Mouse (Mus musculus) midbrain, embryonic 15.5 days (tissue): ENCODE data around the gene Dusp12. TPM values are rescaled to one million over a fixed set of nuclear protein-coding genes. Genes with fewer than 3 reads are reported as not detected.

Source experiments
- ATAC-seq: fragments of 200-750 bp; cut with Nextera tagmentation; replicated peaks from 2 replicates; pipeline ENCODE4 v1.8.0; 2017; ENCODE audit warnings: moderate TSS enrichment
- H3K27ac ChIP-seq: fragments of 300-500 bp; sonication (generic); 2 replicates; pipeline ENCODE4 v1.5.1; 2015; ENCODE audit warnings: mild to moderate bottlenecking, inconsistent platforms
- H3K27me3 ChIP-seq: fragments of 300-500 bp; sonication (generic); replicated peaks from 2 replicates; pipeline ENCODE4 v1.6.1; 2015; ENCODE audit warnings: inconsistent platforms
- H3K36me3 ChIP-seq: fragments of 300-500 bp; sonication (generic); replicated peaks from 2 replicates; pipeline ENCODE4 v1.6.1; 2015; ENCODE audit warnings: inconsistent platforms
- H3K4me1 ChIP-seq: fragments of 300-500 bp; sonication (generic); 2 replicates; pipeline ENCODE4 v1.6.1; 2015; ENCODE audit warnings: inconsistent platforms
- H3K4me2 ChIP-seq: fragments of 300-500 bp; sonication (generic); 2 replicates; pipeline ENCODE4 v1.6.1; 2015; ENCODE audit warnings: inconsistent platforms, mild to moderate bottlenecking, moderate library complexity
- H3K4me3 ChIP-seq: fragments of 300-500 bp; sonication (generic); 2 replicates; pipeline ENCODE4 v1.5.1; 2015; ENCODE audit warnings: mild to moderate bottlenecking, inconsistent platforms
- H3K9ac ChIP-seq: fragments of 300-500 bp; sonication (generic); 2 replicates; pipeline ENCODE4 v1.6.1; 2015; ENCODE audit warnings: mild to moderate bottlenecking, inconsistent platforms
- H3K9me3 ChIP-seq: fragments of 300-500 bp; sonication (generic); 2 replicates; pipeline ENCODE4 v1.6.1; 2016; ENCODE audit warnings: inconsistent platforms
- WGBS: fragments of 180-500 bp; shearing (Covaris S2); methylation state at CpG from one replicate; pipeline ENCODE4 v1.1.7; 2015; ENCODE audit warnings: mixed read lengths; 5-methylcytosine and 5-hydroxymethylcytosine counted together
- polyA plus RNA-seq: library from polyadenylated mRNA; unstranded; fragments of >200 nt; fragmentation: Nextera tagmentation; extraction: Ambion mirVana; gene quantifications from 2 replicates; pipeline ENCODE4 v1.2.1, GENCODE M21; 2015

Dusp12 gene
- polyA plus RNA-seq, 1 experiment from 2014 or later = 54.0 TPM

GRCm38 (mm10) chr1:170853604-170854003 lies 31.7 kb downstream of the Dusp12 start:
- H3K4me1 ChIP-seq = no peaks in the 10 kb centered on the region
- WGBS = 95% methylated on average over 3 of the region's 3 CpGs
- no peak overlapping the region for H3K4me3 ChIP-seq
- H3K27me3 ChIP-seq = no peaks in the 10 kb centered on the region
- no peaks in the 10 kb centered on the region for H3K9me3 ChIP-seq
- peaks cover 4% of the 10 kb centered on the region for H3K36me3 ChIP-seq
- no peak for ATAC-seq
- H3K27ac ChIP-seq = no peak overlapping the region
- H3K9ac ChIP-seq = no peak overlapping the region
- no peak overlapping the region for H3K4me2 ChIP-seq

DNA sequence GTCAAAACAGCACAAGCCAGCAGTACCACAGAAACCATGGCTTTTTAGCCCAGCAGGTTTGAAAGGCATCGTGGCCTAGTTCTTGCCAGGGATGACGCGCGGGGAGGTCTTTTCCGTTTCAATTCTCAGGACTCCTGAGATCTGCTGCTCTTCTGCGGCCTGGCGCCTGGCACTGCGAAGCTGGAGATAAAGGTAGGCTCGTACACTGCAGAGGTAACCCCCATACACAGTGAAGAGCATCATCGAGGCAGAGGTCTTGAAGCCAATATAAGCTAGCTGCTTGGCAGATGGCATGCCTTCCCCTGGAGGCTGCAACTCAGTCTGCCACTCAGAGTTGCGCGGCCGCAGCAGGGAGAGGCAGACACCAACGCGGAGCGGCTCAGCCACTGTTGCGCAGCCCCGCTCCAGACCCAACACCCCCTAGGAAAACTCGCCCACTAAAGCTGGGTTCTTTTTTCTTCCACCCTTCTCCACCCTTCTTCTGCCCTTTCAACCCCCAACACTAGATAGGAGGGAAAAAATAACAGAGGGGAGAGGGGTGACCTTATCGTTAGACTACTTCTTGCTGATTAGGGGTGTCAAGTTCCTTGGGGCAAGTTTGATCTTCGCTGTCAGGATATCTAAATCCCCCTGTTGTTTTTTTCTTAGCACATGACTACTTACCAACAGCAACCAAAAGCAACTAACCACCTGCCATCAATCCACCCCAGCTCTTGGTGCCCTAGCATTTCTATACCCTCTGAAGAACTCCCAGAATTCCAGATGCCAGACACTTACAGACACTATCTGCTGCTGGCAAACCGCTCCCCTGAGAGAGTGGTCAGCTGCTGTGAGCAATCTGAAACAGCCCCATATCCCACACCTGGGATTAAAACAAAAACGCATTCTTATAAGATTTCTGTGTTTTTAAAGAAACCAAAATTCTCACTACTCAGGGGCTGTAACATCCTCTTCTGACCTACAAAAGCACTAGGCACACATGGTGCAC lies 34.4 kb downstream of the Dusp12 start:
- no peaks in the 10 kb centered on the region for H3K4me1 ChIP-seq
- WGBS = 93% methylated on average over 23 of the region's 23 CpGs
- no peak overlapping the region for H3K4me3 ChIP-seq
- H3K27ac ChIP-seq = no peak overlapping the region
- no peaks in the 10 kb centered on the region for H3K9me3 ChIP-seq
- no peak for ATAC-seq
- no peak overlapping the region for H3K4me2 ChIP-seq
- H3K36me3 ChIP-seq = peaks cover 4% of the 10 kb centered on the region
- no peak overlapping the region for H3K9ac ChIP-seq
- no peaks in the 10 kb centered on the region for H3K27me3 ChIP-seq

GRCm38 (mm10) chr1:170850007-170850406 lies 35.3 kb downstream of the Dusp12 start:
- Histone ChIP-seq H3K27me3 (no peaks in the 10 kb centered on the region), H3K9ac (no peak overlapping the region), H3K27ac (no peak overlapping the region), H3K4me1 (no peaks in the 10 kb centered on the region), H3K4me2 (no peak overlapping the region), H3K4me3 (no peak overlapping the region), H3K9me3 (no peaks in the 10 kb centered on the region), H3K36me3 (peaks cover 4% of the 10 kb centered on the region)
- WGBS = 97% methylated on average over 2 of the region's 2 CpGs
- ATAC-seq = no peak

GRCm38 (mm10) chr1:170845448-170846307 lies 39.7 kb downstream of the Dusp12 start:
- H3K27me3 ChIP-seq = no peaks in the 10 kb centered on the region
- H3K9me3 ChIP-seq = no peaks in the 10 kb centered on the region
- no peak overlapping the region for H3K27ac ChIP-seq
- H3K4me2 ChIP-seq = no peak overlapping the region
- no peaks in the 10 kb centered on the region; the same call in 1 of the 2 replicates for H3K36me3 ChIP-seq
- 42% methylated on average over 10 of the region's 10 CpGs for WGBS
- H3K9ac ChIP-seq = no peak overlapping the region
- H3K4me1 ChIP-seq = no peaks in the 10 kb centered on the region
- no peak for ATAC-seq
- no peak overlapping the region for H3K4me3 ChIP-seq

- Histone ChIP-seq H3K36me3 (peaks cover 3% of the 10 kb centered on the region; the same call in 1 of the 2 replicates), H3K9me3 (no peaks in the 10 kb centered on the region), H3K27me3 (no peaks in the 10 kb centered on the region), H3K9ac (no peak overlapping the region), H3K4me3 (no peak overlapping the region), H3K27ac (no peak overlapping the region), H3K4me2 (no peak overlapping the region), H3K4me1 (no peaks in the 10 kb centered on the region)
- ATAC-seq = no peak
- 53% methylated on average over 8 of the region's 8 CpGs for WGBS
These were observed 41.0 kb downstream of the Dusp12 start for GRCm38 (mm10) chr1:170844380-170844779.

DNA sequence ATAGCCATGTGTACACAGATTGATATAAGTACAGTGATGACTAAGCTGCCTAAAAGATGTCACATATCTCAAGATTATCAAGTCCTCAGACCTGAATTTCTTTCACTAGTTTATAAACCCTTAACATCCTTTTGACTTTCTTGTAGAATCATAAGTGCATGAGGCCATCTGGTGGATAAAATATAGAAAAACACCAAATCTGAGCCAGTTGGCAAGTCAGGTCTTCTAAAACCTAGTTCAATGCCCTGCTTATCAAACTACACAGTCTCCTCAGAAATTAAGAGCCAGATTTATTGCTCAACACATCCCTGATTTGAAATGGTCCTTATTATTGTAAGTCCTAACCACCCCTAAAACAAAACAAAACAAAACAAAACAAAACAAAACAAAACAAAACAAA lies 45.7 kb downstream of the Dusp12 start:
- Histone ChIP-seq H3K4me2 (no peak overlapping the region), H3K27me3 (no peaks in the 10 kb centered on the region), H3K9me3 (no peaks in the 10 kb centered on the region), H3K4me1 (no peaks in the 10 kb centered on the region), H3K36me3 (peaks cover 3% of the 10 kb centered on the region; the same call in 1 of the 2 replicates), H3K4me3 (no peak overlapping the region), H3K27ac (no peak overlapping the region), H3K9ac (no peak overlapping the region)
- no peak for ATAC-seq

DNA sequence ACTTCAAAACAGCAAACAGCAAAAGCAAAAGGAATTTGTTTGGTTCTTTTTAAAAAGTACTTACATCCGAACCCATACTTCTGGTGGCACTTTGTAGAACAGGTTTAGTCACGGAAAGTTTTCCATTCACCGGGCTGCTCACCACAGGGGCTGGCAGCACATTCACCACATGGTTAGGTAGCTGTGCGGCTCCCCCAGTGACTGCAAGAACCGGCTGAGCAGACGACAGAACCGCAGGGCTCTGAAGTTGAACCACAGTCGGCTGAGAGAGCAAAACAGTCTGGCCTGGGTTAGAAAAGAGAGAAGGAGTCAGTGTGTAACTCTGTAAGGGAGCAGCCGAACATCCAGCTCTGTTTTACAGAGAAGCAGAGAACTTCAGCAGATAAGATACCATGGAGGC lies 50.6 kb downstream of the Dusp12 start:
- Histone ChIP-seq H3K9me3 (no peaks in the 10 kb centered on the region), H3K27ac (no peak overlapping the region), H3K4me2 (no peak overlapping the region), H3K27me3 (no peaks in the 10 kb centered on the region), H3K9ac (no peak overlapping the region), H3K4me3 (no peak overlapping the region), H3K36me3 (no peaks in the 10 kb centered on the region; the same call in 1 of the 2 replicates), H3K4me1 (no peaks in the 10 kb centered on the region)
- WGBS = 70% methylated on average over 9 of the region's 9 CpGs
- no peak for ATAC-seq

- Histone ChIP-seq H3K9ac (no peak overlapping the region), H3K36me3 (no peaks in the 10 kb centered on the region; the same call in 1 of the 2 replicates), H3K9me3 (no peaks in the 10 kb centered on the region), H3K4me2 (no peak overlapping the region), H3K4me1 (no peaks in the 10 kb centered on the region), H3K27ac (no peak overlapping the region), H3K27me3 (no peaks in the 10 kb centered on the region), H3K4me3 (no peak overlapping the region)
- WGBS = 93% methylated on average over 1 of the region's 1 CpGs
- ATAC-seq = no peak
These were observed 55.6 kb downstream of the Dusp12 start for GRCm38 (mm10) chr1:170829781-170830180.

DNA sequence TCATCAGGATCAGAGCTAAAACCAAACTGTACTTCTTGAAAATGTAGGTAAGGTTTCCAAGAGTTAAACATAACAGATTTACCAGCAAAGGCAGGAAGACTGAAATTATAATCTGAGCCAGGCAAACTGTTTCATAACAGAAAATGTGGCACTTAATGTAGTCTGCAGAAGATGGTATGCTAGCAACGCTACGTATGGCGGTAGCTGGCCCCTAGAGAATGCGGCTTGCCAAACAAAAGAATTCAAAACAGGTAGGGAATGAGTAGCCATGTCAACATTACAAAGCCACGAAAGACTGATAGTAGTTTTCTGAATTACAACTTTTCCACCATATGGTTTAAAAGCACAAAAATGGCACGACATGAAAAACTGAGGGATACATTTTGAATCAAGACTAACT lies 56.0 kb downstream of the Dusp12 start:
- Histone ChIP-seq H3K27me3 (no peaks in the 10 kb centered on the region), H3K4me3 (no peak overlapping the region), H3K9me3 (no peaks in the 10 kb centered on the region), H3K36me3 (no peaks in the 10 kb centered on the region; the same call in 1 of the 2 replicates), H3K4me1 (no peaks in the 10 kb centered on the region), H3K4me2 (no peak overlapping the region), H3K27ac (no peak overlapping the region), H3K9ac (no peak overlapping the region)
- ATAC-seq = no peak
- WGBS = 91% methylated on average over 6 of the region's 6 CpGs

Other genes starting within 250 kb of the Dusp12 start
- 4.8 and 5.2 TPM in 2 replicates for gene Olfml2b, start 241.0 kb downstream of the Dusp12 start, polyA plus RNA-seq
- gene Atf6, start 17.8 kb downstream of the Dusp12 start, polyA plus RNA-seq = 7.7 and 8.3 TPM in 2 replicates
- 0.49 and 0.76 TPM in 2 replicates for gene Gm26620, start 475 bp downstream of the Dusp12 start, polyA plus RNA-seq
- gene Fcrlb, start 27.4 kb upstream of the Dusp12 start, polyA plus RNA-seq = 0.65 and 0.97 TPM in 2 replicates
- not detected in 2 replicates for gene Fcrla, start 42.0 kb upstream of the Dusp12 start, polyA plus RNA-seq
- 1.8 and 1.9 TPM in 2 replicates for gene Fcgr2b, start 91.0 kb upstream of the Dusp12 start, polyA plus RNA-seq
- gene Fcgr4, start 133.4 kb upstream of the Dusp12 start, polyA plus RNA-seq = 0.53 and 0.54 TPM in 2 replicates
- 10.7 and 11.7 TPM in 2 replicates for gene Fcgr3, start 179.4 kb upstream of the Dusp12 start, polyA plus RNA-seq
- gene Cfap126, start 228.4 kb upstream of the Dusp12 start, polyA plus RNA-seq = 6.5 and 9.0 TPM in 2 replicates